Mouse (Mus musculus) erythroblast, adult 5-6 weeks (primary cell): ENCODE results near the gene Gm21866. TPM values are rescaled to one million over a fixed set of nuclear protein-coding genes. Genes with fewer than 3 reads are reported as not detected.
"Not testable (repeated sequence)": the region's sequence is repeated elsewhere in the genome, so short reads cannot be mapped to it uniquely, and the experiment has no call there.

ENCODE experiments used
- ATAC-seq: replicated peaks from 2 replicates; pipeline ENCODE4 v1.8.0; 2016; ENCODE audit warnings: moderate number of reproducible peaks, mild to moderate bottlenecking, moderate TSS enrichment, inconsistent platforms; ENCODE audit not compliant: poor library complexity, low FRiP score, severe bottlenecking
- total RNA-seq, 2 experiments: library from RNA; stranded (forward) in 1 of 2; stranded (reverse) in 1 of 2; fragments of 150-400 nt in 1 of 2; fragments of 200-764, 138-1000 nt in 1 of 2; gene quantifications; 2 replicates each; pipeline versions ENCODE4 v1.2.3 to v1.2.4; 2015 to 2017; ENCODE audit warnings: low replicate concordance in 2 of 2

Gene Gm21866
- total RNA-seq (2015; ENCODE audit: low replicate concordance) (not detected in 2 replicates), total RNA-seq (2017; ENCODE audit: low replicate concordance) (not detected in 2 replicates)

DNA sequence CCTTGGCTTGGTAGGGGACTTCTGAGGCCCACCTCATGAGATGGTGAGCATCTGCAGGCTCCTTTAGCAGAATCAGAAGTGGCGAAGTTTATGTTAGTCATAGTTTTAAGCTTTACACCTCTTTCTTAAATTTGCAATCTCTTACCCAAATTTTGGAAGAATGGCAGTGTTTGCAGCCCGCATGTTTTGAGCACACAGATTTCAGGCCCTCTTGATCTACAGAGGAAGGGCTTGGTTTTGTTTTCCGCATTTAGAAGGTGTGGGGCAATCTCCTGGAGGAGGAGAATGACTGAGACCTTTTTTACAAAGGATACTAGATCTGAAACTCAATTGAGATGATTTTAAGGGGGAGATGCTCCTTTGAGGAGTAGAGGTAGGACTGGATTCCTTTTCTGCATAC lies at the start of gene Gm21866:
TSS of gene Gm21866 (minus strand) at position 101 of the 400 bp plus-strand sequence.
- ATAC-seq = not testable (repeated sequence)

DNA sequence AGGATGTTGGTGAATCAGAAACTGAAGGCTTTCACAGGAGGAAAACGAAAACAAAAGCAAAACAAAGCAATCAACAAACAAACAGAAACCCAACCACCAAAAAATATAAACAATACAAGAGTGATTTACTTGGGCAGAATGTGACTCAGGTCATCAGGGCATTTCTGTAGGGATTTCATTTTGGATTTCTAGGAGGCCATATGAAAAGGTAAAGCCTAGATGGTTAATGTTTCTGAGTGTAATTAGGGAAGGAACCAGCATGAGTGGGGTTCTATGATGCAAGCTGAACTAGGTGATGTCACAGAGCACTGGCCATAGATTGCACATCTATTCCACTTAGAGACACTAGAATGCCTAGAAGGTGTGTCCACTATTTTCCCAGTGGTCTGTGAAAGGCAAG lies 28.3 kb upstream of the Gm21866 start, which contains the start of gene Gm20773:
TSS of gene Gm20773 (plus strand) at position 301 of the 400 bp plus-strand sequence.
- ATAC-seq = not testable (repeated sequence)

Other genes with a start within 250 kb of the Gm21866 start
- gene Gm21828, start 241.7 kb downstream of the Gm21866 start, total RNA-seq (2015; ENCODE audit: low replicate concordance) = not detected in 2 replicates
- not detected in 2 replicates for gene Gm21828, start 241.7 kb downstream of the Gm21866 start, total RNA-seq (2017; ENCODE audit: low replicate concordance)
- not detected in 2 replicates for gene Gm21440, start 213.2 kb downstream of the Gm21866 start, total RNA-seq (2015; ENCODE audit: low replicate concordance)
- not detected in 2 replicates for gene Gm21440, start 213.2 kb downstream of the Gm21866 start, total RNA-seq (2017; ENCODE audit: low replicate concordance)
- gene Gm21454, start 213.1 kb downstream of the Gm21866 start, total RNA-seq (2015; ENCODE audit: low replicate concordance) = not detected in 2 replicates
- not detected in 2 replicates for gene Gm21454, start 213.1 kb downstream of the Gm21866 start, total RNA-seq (2017; ENCODE audit: low replicate concordance)
- gene Gm21725, start 116.5 kb downstream of the Gm21866 start, total RNA-seq (2015; ENCODE audit: low replicate concordance) = not detected in 2 replicates
- not detected in 2 replicates for gene Gm21725, start 116.5 kb downstream of the Gm21866 start, total RNA-seq (2017; ENCODE audit: low replicate concordance)
- gene Gm20773, start 28.4 kb upstream of the Gm21866 start, total RNA-seq (2015; ENCODE audit: low replicate concordance) = not detected in 2 replicates
- gene Gm20773, start 28.4 kb upstream of the Gm21866 start, total RNA-seq (2017; ENCODE audit: low replicate concordance) = not detected in 2 replicates